Mouse (Mus musculus) hindbrain, embryonic 10.5 days (tissue): ENCODE results near the gene Mrpl39. TPM values are rescaled to one million over a fixed set of nuclear protein-coding genes. Genes with fewer than 3 reads are reported as not detected.

Source experiments
- DNase-seq: peaks from one replicate; pipeline ENCODE4 v3.0.0-alpha.2; 2017; ENCODE audit warnings: low spot score
- H3K27ac ChIP-seq: fragments of 300-500 bp; sonication (generic); 2 replicates; pipeline ENCODE4 v1.5.1; 2016; ENCODE audit warnings: mild to moderate bottlenecking, moderate library complexity
- H3K27me3 ChIP-seq: fragments of 300-500 bp; sonication (generic); 2 replicates; pipeline ENCODE4 v1.6.1; 2016; ENCODE audit warnings: mild to moderate bottlenecking; ENCODE audit not compliant: poor library complexity, insufficient read depth, severe bottlenecking
- H3K36me3 ChIP-seq: fragments of 300-500 bp; sonication (generic); 2 replicates; pipeline ENCODE4 v1.6.1; 2016; ENCODE audit warnings: mild to moderate bottlenecking, moderate library complexity
- H3K4me1 ChIP-seq: fragments of 300-500 bp; sonication (generic); replicated peaks from 2 replicates; pipeline ENCODE4 v1.6.1; 2016; ENCODE audit warnings: mild to moderate bottlenecking
- H3K4me3 ChIP-seq: fragments of 300-500 bp; sonication (generic); 2 replicates; pipeline ENCODE4 v1.5.1; 2016; ENCODE audit warnings: mild to moderate bottlenecking, moderate library complexity
- H3K9me3 ChIP-seq: fragments of 300-500 bp; sonication (generic); 2 replicates; pipeline ENCODE4 v1.6.1; 2016; ENCODE audit warnings: mild to moderate bottlenecking, moderate library complexity
- WGBS: fragments of 180-500 bp; shearing (Covaris S2); methylation state at CpG from one replicate; pipeline ENCODE4 v1.1.7; 2016; 5-methylcytosine and 5-hydroxymethylcytosine counted together
- polyA plus RNA-seq: library from polyadenylated mRNA; unstranded; fragments of >200 nt; fragmentation: Nextera tagmentation; extraction: Ambion mirVana; gene quantifications from 2 replicates; pipeline ENCODE4 v1.2.1, GENCODE M21; 2016

Gene Mrpl39
- polyA plus RNA-seq, 1 experiment from 2014 or later = 50.3 TPM

- 95% methylated on average over 10 of the region's 10 CpGs for WGBS
- Histone ChIP-seq H3K36me3 (peaks cover 40% of the 10 kb centered on the region), H3K4me3 (no peak overlapping the region), H3K4me1 (no peaks in the 10 kb centered on the region), H3K27ac (no peak overlapping the region), H3K27me3 (no peaks in the 10 kb centered on the region), H3K9me3 (no peaks in the 10 kb centered on the region)
- DNase-seq = no peak
Observed at GRCm38 (mm10) chr16:84717618-84718248, 17.8 kb downstream of the Mrpl39 start.

GRCm38 (mm10) chr16:84716724-84717617, 18.6 kb downstream of the Mrpl39 start:
- H3K4me3 ChIP-seq = no peak overlapping the region
- no peak overlapping the region for H3K27ac ChIP-seq
- H3K4me1 ChIP-seq = no peaks in the 10 kb centered on the region
- DNase-seq = no peak
- no peaks in the 10 kb centered on the region for H3K9me3 ChIP-seq
- peaks cover 32% of the 10 kb centered on the region for H3K36me3 ChIP-seq
- 90% methylated on average over 13 of the region's 13 CpGs for WGBS
- no peaks in the 10 kb centered on the region for H3K27me3 ChIP-seq

- Histone ChIP-seq H3K4me3 (no peak overlapping the region), H3K4me1 (no peaks in the 10 kb centered on the region), H3K9me3 (no peaks in the 10 kb centered on the region), H3K36me3 (peaks cover 24% of the 10 kb centered on the region), H3K27ac (no peak overlapping the region), H3K27me3 (no peaks in the 10 kb centered on the region)
- DNase-seq = no peak
- 92% methylated on average over 7 of the region's 7 CpGs for WGBS
Observed at GRCm38 (mm10) chr16:84716197-84716596, 19.3 kb downstream of the Mrpl39 start.

- peaks cover 12% of the 10 kb centered on the region for H3K36me3 ChIP-seq
Observed at GRCm38 (mm10) chr16:84714978-84715377, 20.6 kb downstream of the Mrpl39 start.

GRCm38 (mm10) chr16:84713926-84714325, 21.6 kb downstream of the Mrpl39 start:
- Histone ChIP-seq H3K27ac (no peak overlapping the region), H3K27me3 (no peaks in the 10 kb centered on the region), H3K36me3 (peaks cover 11% of the 10 kb centered on the region), H3K4me3 (no peak overlapping the region), H3K9me3 (no peaks in the 10 kb centered on the region), H3K4me1 (no peaks in the 10 kb centered on the region)
- no peak for DNase-seq
- WGBS = 93% methylated on average over 4 of the region's 4 CpGs

More at GRCm38 (mm10) chr16:84714978-84715377, 20.6 kb downstream of the Mrpl39 start:
- Histone ChIP-seq H3K27ac (no peak overlapping the region), H3K27me3 (no peaks in the 10 kb centered on the region), H3K9me3 (no peaks in the 10 kb centered on the region), H3K4me1 (no peaks in the 10 kb centered on the region), H3K4me3 (no peak overlapping the region)
- DNase-seq = no peak
- WGBS = 93% methylated on average over 6 of the region's 6 CpGs

- H3K27me3 ChIP-seq = no peaks in the 10 kb centered on the region
- no peaks in the 10 kb centered on the region for H3K9me3 ChIP-seq
- H3K4me3 ChIP-seq = no peak overlapping the region
- 91% methylated on average over 4 of the region's 4 CpGs for WGBS
- no peak for DNase-seq
- no peaks in the 10 kb centered on the region for H3K4me1 ChIP-seq
- no peak overlapping the region for H3K27ac ChIP-seq
- H3K36me3 ChIP-seq = peaks cover 5% of the 10 kb centered on the region
Observed at GRCm38 (mm10) chr16:84713156-84713555, 22.4 kb downstream of the Mrpl39 start.

- no peak overlapping the region for H3K4me3 ChIP-seq
- no peak overlapping the region for H3K27ac ChIP-seq
- H3K27me3 ChIP-seq = peaks cover 17% of the 10 kb centered on the region
- DNase-seq = no peak
- WGBS = 78% methylated on average over 2 of the region's 2 CpGs
- no peaks in the 10 kb centered on the region for H3K9me3 ChIP-seq
- no peaks in the 10 kb centered on the region for H3K36me3 ChIP-seq
- H3K4me1 ChIP-seq = peaks cover 5% of the 10 kb centered on the region
Observed at GRCm38 (mm10) chr16:84708649-84709048, 26.9 kb downstream of the Mrpl39 start.

- Histone ChIP-seq H3K36me3 (no peaks in the 10 kb centered on the region), H3K27ac (no peak overlapping the region), H3K9me3 (no peaks in the 10 kb centered on the region), H3K4me3 (no peak overlapping the region), H3K27me3 (peaks cover 24% of the 10 kb centered on the region), H3K4me1 (peaks cover 11% of the 10 kb centered on the region)
- DNase-seq = no peak
- WGBS = 73% methylated on average over 4 of the region's 4 CpGs
Observed at GRCm38 (mm10) chr16:84707802-84708201, 27.7 kb downstream of the Mrpl39 start.

- no peak overlapping the region for H3K27ac ChIP-seq
- no peaks in the 10 kb centered on the region for H3K9me3 ChIP-seq
- peaks cover 36% of the 10 kb centered on the region for H3K27me3 ChIP-seq
- 87% methylated on average over 6 of the region's 6 CpGs for WGBS
- no peak for DNase-seq
- no peaks in the 10 kb centered on the region for H3K36me3 ChIP-seq
- H3K4me1 ChIP-seq = peaks cover 14% of the 10 kb centered on the region
- no peak overlapping the region for H3K4me3 ChIP-seq
Observed at GRCm38 (mm10) chr16:84706571-84706970, 29.0 kb downstream of the Mrpl39 start.

- peaks cover 14% of the 10 kb centered on the region for H3K4me1 ChIP-seq
- no peak overlapping the region for H3K27ac ChIP-seq
- no peak for DNase-seq
- H3K4me3 ChIP-seq = no peak overlapping the region
- no peaks in the 10 kb centered on the region for H3K9me3 ChIP-seq
- H3K27me3 ChIP-seq = peaks cover 38% of the 10 kb centered on the region
- H3K36me3 ChIP-seq = no peaks in the 10 kb centered on the region
- 87% methylated on average over 5 of the region's 5 CpGs for WGBS
Observed at GRCm38 (mm10) chr16:84705507-84705906, 30.0 kb downstream of the Mrpl39 start.

- WGBS = 79% methylated on average over 8 of the region's 8 CpGs
- peak; percentile 6 for DNase-seq
- H3K27ac ChIP-seq = no peak overlapping the region
- H3K9me3 ChIP-seq = no peaks in the 10 kb centered on the region
- H3K4me3 ChIP-seq = no peak overlapping the region
- peaks cover 14% of the 10 kb centered on the region for H3K4me1 ChIP-seq
- no peaks in the 10 kb centered on the region for H3K36me3 ChIP-seq
- H3K27me3 ChIP-seq = peaks cover 38% of the 10 kb centered on the region
Observed at GRCm38 (mm10) chr16:84704661-84705240, 30.8 kb downstream of the Mrpl39 start.

- Histone ChIP-seq H3K4me3 (peak overlapping the region; percentile 78), H3K27me3 (peaks cover 38% of the 10 kb centered on the region), H3K9me3 (no peaks in the 10 kb centered on the region), H3K27ac (no peak overlapping the region), H3K36me3 (no peaks in the 10 kb centered on the region), H3K4me1 (peaks cover 14% of the 10 kb centered on the region)
- WGBS = 70% methylated on average over 13 of the region's 13 CpGs
- DNase-seq = no peak
Observed at GRCm38 (mm10) chr16:84703769-84704660, 31.5 kb downstream of the Mrpl39 start.
